ENCODE assay signal across 20 mouse cellular contexts in genomic region chr3:106462059-106462470, GRCm38 (mm10). TPM values are rescaled to one million over a fixed set of nuclear protein-coding genes. Genes with fewer than 3 reads are reported as not detected.
A peak's percentile ranks its signal among the peaks of the same experiment; 100 is the strongest.
DNase-seq lines count a peak whose midpoint lies in the region; ATAC-seq and TF ChIP-seq lines count a peak whose summit lies in the region.
"Had no signal": no experiment of that assay in that cellular context is flagged by ENCODE, and none has a peak within 500 bp of the region (broad histone marks: within the 10 kb centered on the region; RNA-seq: fewer than 3 reads in every experiment).

No protein-coding gene starts in this region.

- WGBS in heart, embryonic 16.5 days, result 82% methylated on average over 2 of the region's 2 CpGs
- WGBS in bone marrow, adult 2 months, result 5% methylated on average over 2 of the region's 2 CpGs
- 68% methylated on average over 2 of the region's 2 CpGs for WGBS in intestine, embryonic 16.5 days

- no peak overlapping the region for H3K4me3 ChIP-seq in heart, embryonic 16.5 days (ENCODE audit: low read length)
- H3K4me3 ChIP-seq in bone marrow, adult 2 months (replicated peaks; ENCODE audit: control insufficient read depth, low read depth, low read length), result no peak overlapping the region
- no peak overlapping the region for H3K4me3 ChIP-seq in intestine, embryonic 16.5 days (ENCODE audit: low read length)
- H3K4me3 ChIP-seq: forebrain, embryonic 13.5 days; heart, embryonic 10.5 days; left cerebral cortex, adult 2 months; midbrain, embryonic 12.5 days; neural tube, embryonic 12.5 days had no signal

- TF ChIP-seq POLR2A in bone marrow, adult 2 months (IDR thresholded peaks at IDR 0.05; ENCODE audit: borderline replicate concordance, control insufficient read depth, low read depth, low read length), result no peak

- no peaks in the 10 kb centered on the region for H3K36me3 ChIP-seq in heart, embryonic 16.5 days (ENCODE audit: control insufficient read depth, insufficient read depth)
- H3K36me3 ChIP-seq in intestine, embryonic 16.5 days (ENCODE audit: control insufficient read depth, insufficient read depth, low read length), result no peaks in the 10 kb centered on the region
- H3K36me3 ChIP-seq: heart, embryonic 10.5 days; midbrain, embryonic 12.5 days; neural tube, embryonic 12.5 days had no signal

- H3K9me3 ChIP-seq in heart, embryonic 16.5 days (replicated peaks; ENCODE audit: control insufficient read depth, low read length), result no peaks in the 10 kb centered on the region
- no peaks in the 10 kb centered on the region for H3K9me3 ChIP-seq in intestine, embryonic 16.5 days (ENCODE audit: control insufficient read depth, low read length)
- H3K9me3 ChIP-seq: forebrain, embryonic 13.5 days; heart, embryonic 10.5 days; midbrain, embryonic 12.5 days; neural tube, embryonic 12.5 days had no signal

- DNase-seq in heart, postnatal 4 days, result no peak
- peak; percentile 59 for DNase-seq in thymus, postnatal 14 days
- DNase-seq in left cerebral cortex, adult 8-10 months (ENCODE audit: low spot score in 2 of 2), result no peak
- DNase-seq in lung, postnatal 36 days, result no peak
- DNase-seq: cerebellum, adult 11 months; kidney, adult 8-10 months; liver; retina, postnatal 1 day had no signal

- TF ChIP-seq CTCF in bone marrow, adult 2 months (IDR thresholded peaks at IDR 0.05; ENCODE audit: control insufficient read depth, insufficient read depth, low read length), result no peak

- H3K27ac ChIP-seq in heart, embryonic 16.5 days (ENCODE audit: low read length), result peak overlapping the region; percentile 14; the same call in 1 of the 2 replicates
- peak overlapping the region; percentile 69 for H3K27ac ChIP-seq in bone marrow, adult 2 months (ENCODE audit: control insufficient read depth, insufficient read depth, low read depth, low read length, poor library complexity)
- H3K27ac ChIP-seq in intestine, embryonic 16.5 days (ENCODE audit: low read length), result no peak overlapping the region
- H3K27ac ChIP-seq: forebrain, embryonic 13.5 days; heart, embryonic 10.5 days; left cerebral cortex, adult 2 months; midbrain, embryonic 12.5 days; neural tube, embryonic 12.5 days had no signal

- H3K4me1 ChIP-seq in heart, embryonic 16.5 days (ENCODE audit: control insufficient read depth, insufficient read depth, low read length), result no peaks in the 10 kb centered on the region
- H3K4me1 ChIP-seq in bone marrow, adult 2 months (ENCODE audit: control insufficient read depth, insufficient read depth, low read length), result no peaks in the 10 kb centered on the region; the same call in 1 of the 2 replicates
- no peaks in the 10 kb centered on the region for H3K4me1 ChIP-seq in intestine, embryonic 16.5 days (ENCODE audit: control insufficient read depth, insufficient read depth, low read length)
- H3K4me1 ChIP-seq: forebrain, embryonic 13.5 days; heart, embryonic 10.5 days; midbrain, embryonic 12.5 days; neural tube, embryonic 12.5 days had no signal

- no peak overlapping the region for H3K4me2 ChIP-seq in heart, embryonic 16.5 days (ENCODE audit: low read depth, low read length)
- no peak overlapping the region for H3K4me2 ChIP-seq in intestine, embryonic 16.5 days (ENCODE audit: low read depth, low read length)
- H3K4me2 ChIP-seq: forebrain, embryonic 13.5 days; midbrain, embryonic 12.5 days; neural tube, embryonic 12.5 days had no signal

- H3K9ac ChIP-seq in heart, embryonic 16.5 days (ENCODE audit: low read length), result no peak overlapping the region
- no peak overlapping the region for H3K9ac ChIP-seq in intestine, embryonic 16.5 days (ENCODE audit: low read depth, low read length)
- H3K9ac ChIP-seq: forebrain, embryonic 13.5 days; midbrain, embryonic 12.5 days; neural tube, embryonic 12.5 days had no signal

- peak; percentile 46 for ATAC-seq in heart, embryonic 16.5 days (replicated peaks; ENCODE audit: extremely low read depth, insufficient read depth, low FRiP score)
- peak; percentile 66 for ATAC-seq in monocyte, adult 5-6 weeks (replicated peaks; ENCODE audit: insufficient number of reproducible peaks, low FRiP score, low TSS enrichment, poor library complexity, severe bottlenecking)
- ATAC-seq in intestine, embryonic 16.5 days, result no peak
- ATAC-seq: forebrain, embryonic 13.5 days had no signal

- no peaks in the 10 kb centered on the region for H3K27me3 ChIP-seq in heart, embryonic 16.5 days (ENCODE audit: control insufficient read depth, insufficient read depth, low read length)
- no peaks in the 10 kb centered on the region for H3K27me3 ChIP-seq in intestine, embryonic 16.5 days (replicated peaks; ENCODE audit: control insufficient read depth, insufficient read depth, low read length)
- H3K27me3 ChIP-seq: forebrain, embryonic 13.5 days; midbrain, embryonic 12.5 days; neural tube, embryonic 12.5 days had no signal

RNA-seq across cellular contexts. Expression of gene Dennd2d, which starts 20.1 kb away (rescaled TPM):
- polyA plus RNA-seq in heart, embryonic 16.5 days (2015; fragmentation: Nextera tagmentation; extraction: Ambion mirVana), result 4.0 and 7.4 TPM in 2 replicates
- under 1 TPM; 0.62 to 0.65 TPM for total RNA-seq in heart, postnatal 4 days (2021)
- polyA plus RNA-seq in bone marrow, adult 2 months (2011; ENCODE audit: insufficient read depth, insufficient read length, low replicate concordance, missing spikeins), result 12.3 and 35.4 TPM in 2 replicates
- total RNA-seq in monocyte, adult 5-6 weeks (2017), result 25.0 to 49.5 TPM (median 27.4 TPM) in 3 replicates
- under 1 TPM; 0.26 to 0.53 (median 0.35) TPM for total RNA-seq in left cerebral cortex, adult 8-10 months (2022)
- 30.4 and 30.5 TPM in 2 replicates for polyA plus RNA-seq in intestine, embryonic 16.5 days (2015; fragmentation: Nextera tagmentation; extraction: Ambion mirVana)

RNA-seq across cellular contexts. Expression of gene Chil6, which starts 56.1 kb away (rescaled TPM):
- polyA plus RNA-seq in heart, embryonic 16.5 days (2015; fragmentation: Nextera tagmentation; extraction: Ambion mirVana), result not detected in 2 replicates
- total RNA-seq in heart, postnatal 4 days (2021), result not detected
- polyA plus RNA-seq in bone marrow, adult 2 months (2011; ENCODE audit: insufficient read depth, insufficient read length, low replicate concordance, missing spikeins), result not detected in 2 replicates
- not detected in 3 replicates for total RNA-seq in monocyte, adult 5-6 weeks (2017)
- total RNA-seq in left cerebral cortex, adult 8-10 months (2022), result not detected
- polyA plus RNA-seq in intestine, embryonic 16.5 days (2015; fragmentation: Nextera tagmentation; extraction: Ambion mirVana), result 0.40 and 1.1 TPM in 2 replicates
- total RNA-seq: left cerebral cortex, adult 2 months had no signal
- polyA plus RNA-seq: embryonic facial prominence, embryonic 14.5 days; forebrain, embryonic 13.5 days; heart, embryonic 10.5 days; hindbrain, embryonic 11.5 days; lung, embryonic 16.5 days; midbrain, embryonic 12.5 days; neural tube, embryonic 12.5 days had no signal

Comparison
In these comparisons a context has a peak if more than half of its experiments do, and no peak if none do; other contexts are left out.
1. RNA of gene Dennd2d, which starts 20.1 kb away (total RNA-seq): 25.0 to 49.5 TPM in monocyte, adult 5-6 weeks; 0.62 to 0.65 TPM in heart, postnatal 4 days and 0.26 to 0.53 TPM in left cerebral cortex, adult 8-10 months; every median in the first group is over 10 times any median in the second.